Mouse (Mus musculus) bone marrow, adult 2 months (tissue): ENCODE measurements around the gene Nusap1.
A peak's percentile ranks its signal among the peaks of the same experiment; 100 is the strongest.

Source experiments
- CTCF ChIP-seq: fragments of 200-500 bp; IDR thresholded peaks from 2 replicates; pipeline ENCODE4 v1.5.1; 2011; ENCODE audit warnings: low read length, control low read depth; ENCODE audit not compliant: control insufficient read depth, insufficient read depth
- POLR2A ChIP-seq: fragments of 200-500 bp; IDR thresholded peaks from 2 replicates; pipeline ENCODE4 v1.6.1; 2011; ENCODE audit warnings: low read depth, mild to moderate bottlenecking, control low read depth, low read length, borderline replicate concordance; ENCODE audit not compliant: control insufficient read depth

- TF ChIP-seq CTCF (no peak), POLR2A (peak; percentile 85)
Measured at GRCm38 (mm10) chr2:119674525-119675214, 56.6 kb downstream of the Nusap1 start, which contains the start of gene Rtf1.
